Mouse (Mus musculus) lung, embryonic 16.5 days (tissue): ENCODE data around the gene Ssr3. TPM values are rescaled to one million over a fixed set of nuclear protein-coding genes. Genes with fewer than 3 reads are reported as not detected.

Experiments
- ATAC-seq: fragments of 200-750 bp; cut with Nextera tagmentation; 2 replicates; pipeline ENCODE4 v1.8.0; 2017; ENCODE audit warnings: low read depth, mild to moderate bottlenecking, moderate library complexity
- H3K27ac ChIP-seq: fragments of 300-500 bp; sonication (generic); 2 replicates; pipeline ENCODE4 v1.5.1; 2014; ENCODE audit warnings: mild to moderate bottlenecking, control low read depth, low read length
- H3K27me3 ChIP-seq: fragments of 300-500 bp; sonication (generic); 2 replicates; pipeline ENCODE4 v1.6.1; 2014; ENCODE audit warnings: low read depth, low read length, mixed read lengths; ENCODE audit not compliant: control insufficient read depth, insufficient read depth
- H3K36me3 ChIP-seq: fragments of 300-500 bp; sonication (generic); 2 replicates; pipeline ENCODE4 v1.6.1; 2014; ENCODE audit warnings: low read length; ENCODE audit not compliant: control insufficient read depth, insufficient read depth
- H3K4me1 ChIP-seq: fragments of 300-500 bp; sonication (generic); replicated peaks from 2 replicates; pipeline ENCODE4 v1.6.1; 2014; ENCODE audit warnings: low read length, mixed read lengths; ENCODE audit not compliant: control insufficient read depth, insufficient read depth
- H3K4me2 ChIP-seq: fragments of 300-500 bp; sonication (generic); 2 replicates; pipeline ENCODE4 v1.6.1; 2014; ENCODE audit warnings: low read depth, low read length, control low read depth
- H3K4me3 ChIP-seq: fragments of 300-500 bp; sonication (generic); 2 replicates; pipeline ENCODE4 v1.5.1; 2014; ENCODE audit warnings: mild to moderate bottlenecking, low read length, control low read depth
- H3K9ac ChIP-seq: fragments of 300-500 bp; sonication (generic); 2 replicates; pipeline ENCODE4 v1.6.1; 2014; ENCODE audit warnings: low read length, control low read depth
- H3K9me3 ChIP-seq: fragments of 300-500 bp; sonication (generic); 2 replicates; pipeline ENCODE4 v1.6.1; 2016; ENCODE audit warnings: low read length; ENCODE audit not compliant: control insufficient read depth
- WGBS: fragments of 180-500 bp; shearing (Covaris S2); extraction: QIAGEN DNeasy Blood & Tissue Kit; methylation state at CpG from one replicate; pipeline ENCODE4 v1.1.7; 2014; 5-methylcytosine and 5-hydroxymethylcytosine counted together
- polyA plus RNA-seq: library from polyadenylated mRNA; unstranded; fragments of >200 nt; fragmentation: Nextera tagmentation; extraction: Ambion mirVana; gene quantifications from 2 replicates; pipeline ENCODE4 v1.2.1, GENCODE M21; 2015

Gene Ssr3
- polyA plus RNA-seq, result 301 and 311 TPM in 2 replicates

- Histone ChIP-seq H3K4me1 (peaks cover 7% of the 10 kb centered on the region; the same call in 1 of the 2 replicates), H3K9ac (peak within 1 kb of the TSS; percentile 87), H3K4me3 (peak within 1 kb of the TSS; percentile 69), H3K9me3 (no peaks in the 10 kb centered on the region), H3K36me3 (peaks cover 19% of the 10 kb centered on the region), H3K27me3 (no peaks in the 10 kb centered on the region), H3K4me2 (peak within 1 kb of the TSS; percentile 86), H3K27ac (peak within 1 kb of the TSS; percentile 90)
- peak; percentile 99 for ATAC-seq
- 0% methylated on average over 36 of the region's 36 CpGs for WGBS
Observed at GRCm38 (mm10) chr3:65392421-65392817, at the start of gene Ssr3. Ssr3 (minus strand) TSS chr3:65392623.

- Histone ChIP-seq H3K36me3 (no peaks in the 10 kb centered on the region), H3K9me3 (no peaks in the 10 kb centered on the region), H3K4me3 (no peak overlapping the region), H3K27ac (peak overlapping the region; percentile 77), H3K4me2 (peak overlapping the region; percentile 26), H3K9ac (peak overlapping the region; percentile 3), H3K4me1 (peaks cover 13% of the 10 kb centered on the region; the same call in 1 of the 2 replicates), H3K27me3 (no peaks in the 10 kb centered on the region)
- peak; percentile 68 for ATAC-seq
- 49% methylated on average over 8 of the region's 8 CpGs for WGBS
Observed at GRCm38 (mm10) chr3:65441586-65442111, 49.2 kb upstream of the Ssr3 start.

GRCm38 (mm10) chr3:65438511-65439228 is 46.2 kb upstream of the Ssr3 start:
- peak; percentile 32; the same call in 1 of the 2 replicates for ATAC-seq
- peaks cover 13% of the 10 kb centered on the region; the same call in 1 of the 2 replicates for H3K4me1 ChIP-seq
- H3K9ac ChIP-seq, result no peak overlapping the region
- no peaks in the 10 kb centered on the region for H3K9me3 ChIP-seq
- no peak overlapping the region for H3K4me3 ChIP-seq
- WGBS, result 72% methylated on average over 7 of the region's 7 CpGs
- no peak overlapping the region for H3K27ac ChIP-seq
- H3K36me3 ChIP-seq, result no peaks in the 10 kb centered on the region
- no peaks in the 10 kb centered on the region for H3K27me3 ChIP-seq
- no peak overlapping the region for H3K4me2 ChIP-seq

- H3K4me2 ChIP-seq, result no peak overlapping the region
- no peaks in the 10 kb centered on the region for H3K27me3 ChIP-seq
- H3K4me1 ChIP-seq, result 0 out of 2 replicates have a peak, but pooled peaks cover 2% of the 10 kb centered on the region
- H3K4me3 ChIP-seq, result no peak overlapping the region
- no peaks in the 10 kb centered on the region for H3K36me3 ChIP-seq
- no peak overlapping the region for H3K27ac ChIP-seq
- ATAC-seq, result no peak
- WGBS, result 26% methylated on average over 2 of the region's 2 CpGs
- no peaks in the 10 kb centered on the region for H3K9me3 ChIP-seq
- H3K9ac ChIP-seq, result no peak overlapping the region
Observed at GRCm38 (mm10) chr3:65435812-65436211, 43.4 kb upstream of the Ssr3 start.

- Histone ChIP-seq H3K27ac (no peak overlapping the region), H3K27me3 (no peaks in the 10 kb centered on the region)
Observed at GRCm38 (mm10) chr3:65435101-65435571, 42.7 kb upstream of the Ssr3 start.

DNA sequence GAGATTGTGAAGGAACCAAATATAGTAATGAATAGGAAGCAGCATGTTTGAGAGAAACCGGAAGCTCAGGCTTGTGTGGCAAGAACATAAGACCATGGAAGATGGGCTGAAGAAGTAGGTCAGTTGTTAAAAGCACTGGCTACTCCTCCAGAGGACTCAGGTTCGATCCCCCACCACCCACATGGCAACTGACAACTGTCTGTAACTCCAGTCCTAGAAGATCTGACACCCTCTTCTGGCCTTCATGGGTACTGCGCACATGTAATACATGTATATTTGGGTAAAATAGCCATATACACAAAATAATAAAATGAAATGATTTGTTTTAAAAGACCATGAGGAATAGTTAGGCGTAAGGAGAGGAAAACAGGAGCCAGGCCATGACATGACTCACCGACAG is 39.8 kb upstream of the Ssr3 start:
- H3K9ac ChIP-seq, result no peak overlapping the region
- no peak overlapping the region for H3K4me2 ChIP-seq
- H3K27me3 ChIP-seq, result no peaks in the 10 kb centered on the region
- H3K9me3 ChIP-seq, result no peaks in the 10 kb centered on the region
- ATAC-seq, result no peak
- H3K4me3 ChIP-seq, result no peak overlapping the region
- WGBS, result 90% methylated on average over 5 of the region's 5 CpGs
- H3K27ac ChIP-seq, result no peak overlapping the region
- H3K36me3 ChIP-seq, result no peaks in the 10 kb centered on the region
- H3K4me1 ChIP-seq, result no peaks in the 10 kb centered on the region

More at GRCm38 (mm10) chr3:65435101-65435571, 42.7 kb upstream of the Ssr3 start:
- H3K4me2 ChIP-seq, result no peak overlapping the region
- 0 out of 2 replicates have a peak, but pooled peaks cover 2% of the 10 kb centered on the region for H3K4me1 ChIP-seq
- 87% methylated on average over 11 of the region's 11 CpGs for WGBS
- no peak for ATAC-seq
- H3K9ac ChIP-seq, result no peak overlapping the region
- H3K4me3 ChIP-seq, result no peak overlapping the region
- no peaks in the 10 kb centered on the region for H3K36me3 ChIP-seq
- H3K9me3 ChIP-seq, result no peaks in the 10 kb centered on the region

DNA sequence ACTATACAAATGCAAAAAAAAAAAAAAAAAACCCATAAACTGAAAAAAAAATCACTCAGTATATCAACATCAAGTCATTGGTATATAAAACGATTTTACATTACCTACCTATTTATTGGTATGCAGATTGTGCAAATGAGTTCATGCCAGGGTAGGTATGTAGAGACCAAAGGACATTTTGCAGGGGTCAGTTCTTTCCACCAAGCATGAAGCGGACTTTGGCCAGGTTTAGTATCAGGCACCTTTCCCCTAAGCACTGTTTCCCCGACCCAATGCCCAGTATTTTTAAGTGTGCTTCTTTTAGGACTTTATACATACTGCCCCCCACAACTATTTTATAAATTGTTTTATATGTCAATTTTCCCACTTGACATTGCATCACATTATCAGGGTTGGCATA is 27.3 kb upstream of the Ssr3 start:
- Histone ChIP-seq H3K27me3 (no peaks in the 10 kb centered on the region), H3K4me3 (no peak overlapping the region), H3K4me1 (no peaks in the 10 kb centered on the region), H3K27ac (no peak overlapping the region), H3K9ac (no peak overlapping the region), H3K9me3 (no peaks in the 10 kb centered on the region), H3K4me2 (no peak overlapping the region), H3K36me3 (no peaks in the 10 kb centered on the region)
- ATAC-seq, result no peak
- 84% methylated on average over 3 of the region's 3 CpGs for WGBS

- H3K27me3 ChIP-seq, result no peaks in the 10 kb centered on the region
- no peaks in the 10 kb centered on the region for H3K4me1 ChIP-seq
- WGBS, result 42% methylated on average over 5 of the region's 5 CpGs
- H3K9ac ChIP-seq, result no peak overlapping the region
- no peak overlapping the region for H3K4me3 ChIP-seq
- H3K9me3 ChIP-seq, result no peaks in the 10 kb centered on the region
- H3K4me2 ChIP-seq, result no peak overlapping the region
- ATAC-seq, result no peak
- H3K27ac ChIP-seq, result no peak overlapping the region
- H3K36me3 ChIP-seq, result no peaks in the 10 kb centered on the region
Observed at GRCm38 (mm10) chr3:65417913-65418594, 25.6 kb upstream of the Ssr3 start.

DNA sequence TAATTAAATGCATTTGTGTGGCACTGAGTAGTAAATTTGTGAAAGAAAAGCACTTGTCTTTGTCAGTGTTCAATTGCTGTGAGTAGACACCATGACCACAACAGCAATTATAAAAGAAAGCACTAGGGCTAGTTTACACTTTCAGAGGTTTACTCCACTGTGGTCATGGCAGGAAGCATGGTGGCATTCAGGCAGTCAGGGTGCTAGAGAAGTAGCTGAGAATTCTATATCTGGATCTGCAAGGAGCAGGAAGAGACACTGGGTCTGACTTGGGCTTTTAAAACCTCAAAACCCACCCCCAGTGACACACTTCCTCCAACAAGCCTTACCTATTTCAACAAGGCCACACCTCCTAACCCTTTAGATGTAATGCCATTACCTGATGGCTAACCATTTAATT is 24.1 kb upstream of the Ssr3 start:
- no peak for ATAC-seq
- Histone ChIP-seq H3K4me2 (no peak overlapping the region), H3K36me3 (no peaks in the 10 kb centered on the region), H3K27me3 (no peaks in the 10 kb centered on the region), H3K4me1 (no peaks in the 10 kb centered on the region), H3K9ac (no peak overlapping the region), H3K27ac (no peak overlapping the region), H3K9me3 (no peaks in the 10 kb centered on the region), H3K4me3 (no peak overlapping the region)
